Mouse (Mus musculus): ENCODE results near the gene Casc3.
"Not testable (repeated sequence)": the region's sequence is repeated elsewhere in the genome, so short reads cannot be mapped to it uniquely, and the experiment has no call there.

Casc3 gene

DNA sequence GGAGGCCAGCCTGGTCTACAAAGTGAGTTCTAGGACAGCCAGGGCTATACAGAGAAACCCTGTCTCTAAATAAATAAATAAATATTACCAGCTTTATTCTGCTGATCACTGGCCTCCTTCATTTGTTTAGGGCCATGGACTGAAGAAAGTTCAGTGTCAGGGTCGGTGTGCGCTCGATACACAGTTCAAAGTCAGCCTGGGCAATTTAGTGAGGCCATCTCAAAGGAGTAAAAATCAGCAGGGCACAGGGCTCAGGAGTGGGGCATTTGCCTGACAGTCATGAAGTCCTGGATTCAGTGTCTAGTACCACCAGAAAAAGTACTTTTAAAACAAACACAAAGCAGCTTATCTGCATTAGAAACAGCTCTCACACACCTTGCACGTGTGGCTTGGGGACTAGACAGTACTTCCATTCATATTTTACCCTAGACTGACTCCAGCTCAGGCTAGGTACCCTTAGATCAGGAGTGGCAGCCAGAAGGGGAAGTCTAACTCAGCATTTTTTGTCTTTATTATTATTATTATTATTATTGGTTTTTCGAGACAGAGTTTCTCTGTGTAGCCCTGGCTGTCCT is 14.0 kb upstream of the Casc3 start:
- DNase-seq: no peak

DNA sequence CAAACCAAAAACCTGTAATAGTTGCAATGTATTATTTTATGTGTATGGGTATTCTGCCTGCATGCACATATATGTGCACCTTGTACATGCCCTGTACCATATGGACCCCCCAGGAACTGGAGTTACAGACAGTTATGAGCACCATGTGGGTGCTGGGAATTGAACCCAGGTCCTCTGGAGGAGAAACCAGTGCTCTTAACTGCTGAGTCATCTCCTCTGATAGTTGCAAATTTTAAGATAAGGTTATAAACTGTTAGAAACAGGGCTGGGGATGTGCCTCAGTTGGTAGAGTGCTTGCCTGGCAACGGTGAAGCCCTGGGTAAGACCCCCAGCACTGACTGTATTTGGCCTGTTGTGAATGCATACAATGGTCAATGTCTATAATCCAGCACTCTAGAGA is 13.3 kb upstream of the Casc3 start:
- DNase-seq: no peak

DNA sequence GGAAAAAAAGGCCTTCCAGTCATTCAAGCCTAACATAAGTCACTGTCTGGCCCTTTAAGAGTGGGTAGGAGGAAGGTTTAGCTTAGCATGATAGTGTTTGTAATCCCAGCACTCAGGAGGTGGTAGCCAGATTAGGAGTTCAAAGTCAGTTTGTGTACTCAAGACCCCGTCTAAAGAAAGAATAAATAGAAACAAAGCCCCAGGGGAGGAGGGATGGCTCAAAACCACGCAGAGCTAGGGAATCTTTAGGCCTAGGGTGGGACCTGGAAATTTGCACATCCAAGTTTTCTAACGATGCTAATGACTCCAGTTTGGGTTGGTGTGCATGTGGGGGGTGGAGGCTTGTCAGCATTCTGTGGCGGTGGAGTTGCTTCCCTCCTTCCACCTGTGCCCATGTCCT is 12.6 kb upstream of the Casc3 start:
- no peak for DNase-seq

DNA sequence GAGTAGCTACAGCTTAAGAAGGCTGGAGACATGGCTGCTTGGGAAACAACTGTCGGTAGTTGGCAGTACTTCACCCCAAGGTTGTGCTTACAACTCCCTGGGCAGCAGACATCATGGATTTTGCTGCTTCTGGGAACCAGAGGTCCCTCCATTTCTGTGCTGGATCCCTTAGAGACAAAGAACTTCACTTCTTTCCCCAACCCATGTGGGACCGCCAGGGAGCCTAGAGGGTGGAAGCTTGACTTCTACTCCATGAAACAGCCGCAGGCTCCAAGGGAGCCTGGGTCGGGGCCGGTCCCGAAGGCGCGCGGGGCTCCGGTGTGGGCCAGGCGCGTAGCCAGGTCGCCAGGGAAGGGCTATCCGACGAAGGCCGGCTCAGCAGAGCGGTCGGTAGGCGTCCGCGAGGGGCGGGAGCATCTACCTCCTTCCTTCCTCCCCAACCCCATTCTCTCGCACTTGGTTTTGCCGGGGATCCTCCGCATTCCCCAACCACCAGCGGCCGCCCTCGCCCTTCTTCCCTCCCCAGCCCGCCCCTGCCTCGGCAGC is 10.2 kb upstream of the Casc3 start:
- DNase-seq: peak; percentile 88

DNA sequence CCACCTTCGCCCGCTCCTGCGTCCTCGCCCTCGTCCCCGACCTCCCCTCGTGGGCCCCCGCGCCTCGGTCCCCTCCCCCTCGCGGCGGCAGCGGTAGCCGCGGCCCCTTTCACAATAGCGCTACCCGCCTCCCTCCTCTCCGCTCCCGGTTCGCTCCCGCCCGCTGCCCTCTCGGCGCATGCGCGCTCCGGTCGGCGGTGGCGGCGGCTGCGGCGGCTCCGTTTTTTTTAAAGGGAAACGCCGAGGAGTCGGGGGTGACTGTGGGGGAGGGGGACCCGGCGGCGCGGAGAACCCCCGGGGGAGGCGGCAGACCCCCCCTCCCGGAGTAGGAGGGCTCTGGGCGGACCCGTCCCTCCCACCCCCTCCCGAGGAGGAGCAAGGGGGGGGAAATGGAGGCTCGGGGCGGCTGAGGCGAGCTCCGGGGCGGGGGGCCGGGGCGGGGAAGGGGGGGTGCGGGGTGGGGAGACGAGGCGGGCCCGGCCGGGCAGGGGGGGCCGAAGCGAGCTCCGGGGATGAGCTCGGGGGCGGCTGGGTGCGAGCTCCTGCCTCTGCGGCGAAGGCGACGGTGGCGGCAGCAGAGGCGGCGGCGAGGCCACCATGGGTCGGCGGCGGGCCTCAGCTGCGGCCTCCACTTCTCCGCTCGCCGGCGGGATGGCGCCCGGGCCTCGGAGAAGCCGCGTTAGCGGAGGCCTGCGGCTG is 9.5 kb upstream of the Casc3 start, which contains the start of gene Msl1:
Gene Msl1, plus strand, starts transcription at position 502 of the 699 bp plus-strand sequence.
- DNase-seq: peak; percentile 94

DNA sequence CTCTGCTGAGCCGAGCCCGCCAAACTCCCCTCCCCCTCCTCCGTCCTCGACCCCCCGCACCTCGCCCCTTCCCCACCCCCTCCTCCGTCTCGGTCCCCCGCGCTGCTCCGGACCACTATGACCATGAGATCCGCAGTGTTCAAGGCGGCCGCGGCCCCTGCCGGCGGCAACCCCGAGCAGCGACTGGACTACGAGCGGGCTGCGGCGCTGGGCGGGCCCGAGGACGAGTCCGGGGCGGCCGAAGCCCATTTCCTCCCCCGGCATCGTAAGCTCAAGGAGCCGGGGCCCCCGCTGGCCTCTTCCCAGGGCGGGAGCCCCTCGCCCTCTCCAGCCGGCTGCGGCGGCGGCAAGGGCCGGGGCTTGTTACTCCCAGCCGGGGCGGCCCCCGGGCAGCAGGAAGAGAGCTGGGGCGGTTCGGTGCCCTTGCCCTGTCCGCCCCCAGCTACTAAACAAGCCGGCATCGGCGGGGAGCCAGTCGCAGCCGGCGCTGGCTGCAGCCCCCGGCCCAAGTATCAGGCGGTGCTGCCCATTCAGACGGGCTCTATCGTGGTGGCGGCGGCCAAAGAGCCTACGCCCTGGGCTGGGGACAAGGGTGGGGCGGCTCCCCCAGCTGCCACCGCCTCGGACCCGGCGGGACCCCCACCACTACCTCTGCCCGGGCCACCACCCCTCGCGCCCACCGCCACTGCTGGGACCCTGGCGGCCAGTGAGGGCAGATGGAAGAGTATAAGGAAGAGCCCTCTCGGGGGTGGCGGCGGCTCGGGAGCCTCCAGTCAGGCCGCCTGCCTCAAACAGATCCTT is 8.8 kb upstream of the Casc3 start:
- peak; percentile 76 for DNase-seq

DNA sequence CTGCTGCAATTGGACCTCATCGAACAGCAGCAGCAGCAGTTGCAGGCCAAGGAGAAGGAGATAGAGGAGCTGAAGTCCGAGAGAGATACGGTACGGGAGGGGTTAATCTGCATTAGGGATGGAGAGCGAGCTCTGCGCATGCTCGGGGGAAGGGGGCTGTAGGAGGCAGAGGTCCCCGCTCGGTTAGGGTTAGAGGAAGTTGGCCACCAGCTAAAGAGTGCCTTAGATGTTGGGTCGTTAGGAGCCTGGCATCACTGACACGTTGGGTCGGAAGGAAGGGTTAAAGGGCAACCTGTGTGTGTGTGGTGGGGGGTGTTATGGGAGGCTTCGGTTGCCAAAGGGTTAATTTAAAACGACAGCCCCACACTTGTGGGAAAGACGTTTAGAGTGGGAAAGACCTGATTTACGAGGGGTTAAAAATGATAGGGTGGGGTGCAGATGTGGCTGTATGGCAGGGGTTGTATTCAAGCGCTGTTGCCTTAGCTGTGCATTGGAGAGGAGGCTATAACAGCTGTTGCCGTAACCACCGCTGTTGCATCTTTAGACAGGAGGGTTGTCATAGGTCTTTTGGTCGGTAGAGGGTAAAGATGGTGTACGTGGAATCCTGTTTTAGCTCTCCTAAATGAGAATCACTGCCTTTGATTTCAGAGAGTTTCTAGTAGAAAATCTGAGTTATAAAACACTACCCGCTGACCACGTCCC is 8.0 kb upstream of the Casc3 start:
- peak; percentile 84 for DNase-seq

DNA sequence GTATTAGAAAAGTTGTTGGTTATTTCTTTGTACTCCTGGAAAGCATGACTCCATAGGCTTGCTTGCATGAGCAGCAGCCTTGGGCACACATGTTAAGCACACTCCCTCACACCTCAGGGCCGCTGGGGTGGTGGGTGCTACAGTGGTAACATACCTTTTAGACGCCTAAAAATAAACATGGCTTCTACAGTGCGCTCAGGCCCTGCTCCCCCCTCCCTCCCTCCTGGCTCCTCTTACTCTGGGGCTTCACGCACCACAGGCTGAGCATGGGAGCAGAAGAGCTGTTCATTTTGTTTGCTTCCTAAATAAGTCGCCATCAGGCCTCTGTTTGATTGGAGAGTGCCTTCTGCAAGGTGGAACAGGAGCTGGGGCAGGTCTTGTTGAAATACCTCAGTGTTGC is 7.4 kb upstream of the Casc3 start:
- peak; percentile 49 for DNase-seq

DNA sequence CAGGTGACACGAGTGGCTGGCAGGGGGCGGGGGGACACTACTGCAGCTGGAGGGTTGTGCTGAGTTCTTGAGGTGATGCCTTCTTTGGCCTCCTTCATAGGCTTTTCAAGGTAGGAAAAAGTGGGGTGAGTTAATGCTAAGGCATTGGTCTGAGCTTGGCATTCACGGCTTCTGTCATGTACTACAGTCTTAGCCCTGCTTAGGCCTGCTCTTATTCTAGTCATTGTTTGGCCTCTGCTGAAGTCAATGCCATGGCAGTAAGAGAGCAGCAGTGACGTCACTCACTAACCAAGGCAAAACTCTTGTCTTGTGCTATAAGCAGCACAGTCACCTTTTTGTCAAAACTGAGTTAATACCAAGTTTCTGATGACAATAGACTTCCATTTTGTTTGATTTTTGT is 6.8 kb upstream of the Casc3 start:
- DNase-seq: no peak

DNA sequence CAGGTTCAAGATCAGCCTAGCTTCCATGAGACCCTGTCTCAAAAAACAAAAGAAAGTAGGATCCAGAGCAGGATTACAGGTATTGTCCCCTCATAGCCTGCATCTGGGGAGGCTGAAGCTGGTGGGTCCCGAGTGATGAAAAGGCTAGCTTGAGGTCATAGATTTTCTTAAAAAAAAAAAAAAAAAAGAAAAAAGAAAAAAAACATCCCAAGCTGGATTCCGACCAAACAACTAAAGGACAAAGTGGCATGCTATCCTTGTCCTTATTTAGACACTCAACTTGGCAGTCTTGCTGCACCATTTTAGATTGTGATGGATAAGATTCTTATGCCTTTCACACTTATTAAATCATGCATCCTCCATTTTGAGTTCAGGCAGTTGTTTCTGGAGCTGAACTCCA is 3.7 kb downstream of the Casc3 start:
- no peak for DNase-seq

DNA sequence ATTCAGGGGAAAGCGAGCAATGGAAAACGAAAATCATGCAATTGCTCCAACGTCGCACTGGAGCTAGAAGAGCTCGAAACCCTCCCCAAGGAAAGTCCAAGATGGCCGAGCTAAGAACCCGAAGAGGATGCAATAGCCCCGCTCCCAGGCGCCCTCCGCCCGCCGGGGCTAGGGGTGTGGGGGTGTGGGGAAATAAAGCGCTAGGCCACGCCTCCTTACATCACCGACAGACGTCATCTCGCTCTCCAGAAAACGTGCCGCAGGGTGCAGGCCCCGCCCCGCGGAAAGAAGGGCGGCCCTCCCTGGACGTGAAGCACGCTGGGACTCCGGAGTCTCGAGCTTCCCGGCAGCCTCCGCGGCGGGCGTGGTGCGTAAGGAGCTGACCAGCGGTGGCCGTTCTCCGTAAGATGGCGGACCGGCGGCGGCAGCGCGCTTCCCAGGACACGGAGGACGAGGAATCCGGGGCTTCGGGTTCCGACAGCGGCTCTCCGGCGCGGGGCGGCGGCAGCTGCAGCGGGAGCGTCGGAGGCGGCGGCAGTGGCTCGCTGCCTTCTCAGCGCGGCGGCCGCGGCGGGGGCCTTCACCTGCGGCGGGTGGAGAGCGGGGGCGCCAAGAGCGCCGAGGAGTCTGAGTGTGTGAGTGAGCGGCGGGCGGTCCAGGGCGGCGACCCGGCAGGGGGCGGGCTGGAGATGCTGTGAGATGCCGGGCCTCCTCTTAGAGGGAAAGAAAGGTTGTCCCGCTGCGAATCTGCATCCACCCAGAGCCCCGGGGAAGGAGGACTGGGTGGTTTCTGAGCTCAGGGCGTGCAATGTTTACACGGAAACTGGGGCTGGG is 5.0 kb downstream of the Casc3 start:
- DNase-seq: peak; percentile 99

DNA sequence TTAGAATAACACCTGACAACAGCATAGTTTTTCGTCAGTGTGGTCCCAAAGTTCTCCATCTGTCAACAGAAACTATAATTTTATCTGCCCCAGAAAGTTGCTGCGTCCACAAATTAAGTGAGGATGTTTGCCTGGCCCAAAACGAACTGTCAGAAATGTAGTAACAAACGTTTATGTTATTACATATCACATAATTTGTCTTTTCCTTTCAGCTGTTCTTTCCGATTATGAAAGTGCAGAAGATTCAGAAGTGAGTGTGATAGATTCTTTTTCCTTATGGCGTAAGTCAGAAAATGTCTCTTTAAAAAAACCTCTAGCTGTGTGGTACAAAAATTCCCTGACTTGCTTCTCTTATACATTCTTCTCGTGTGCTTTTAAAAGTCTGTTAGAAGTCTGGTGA is 6.0 kb downstream of the Casc3 start:
- no peak for DNase-seq

DNA sequence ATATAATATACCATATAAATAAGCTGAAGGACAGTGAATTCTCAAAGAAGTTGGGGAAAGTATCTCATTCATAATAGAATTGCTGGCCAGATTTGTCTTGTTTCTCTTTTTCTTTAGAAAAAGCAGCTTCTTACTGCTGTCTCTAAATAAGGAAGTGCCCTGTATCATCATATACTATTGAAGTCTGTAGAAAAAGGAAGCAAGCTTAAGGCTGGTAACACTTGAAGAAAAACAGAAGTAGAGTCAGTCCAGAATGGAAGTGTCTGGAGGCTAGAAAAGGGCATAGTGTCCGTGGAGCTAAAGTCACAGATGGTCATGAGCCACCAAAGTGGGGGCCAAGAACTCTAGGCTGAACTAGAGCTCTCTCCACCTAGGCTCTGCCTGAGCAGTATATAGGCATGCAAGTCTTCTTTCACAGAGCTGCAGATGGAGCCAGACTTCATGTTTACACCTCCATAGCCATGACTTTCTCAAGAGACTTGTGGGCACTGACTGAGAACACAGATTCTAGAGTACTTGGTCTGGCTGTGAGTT is 12.1 kb downstream of the Casc3 start:
- DNase-seq: no peak

DNA sequence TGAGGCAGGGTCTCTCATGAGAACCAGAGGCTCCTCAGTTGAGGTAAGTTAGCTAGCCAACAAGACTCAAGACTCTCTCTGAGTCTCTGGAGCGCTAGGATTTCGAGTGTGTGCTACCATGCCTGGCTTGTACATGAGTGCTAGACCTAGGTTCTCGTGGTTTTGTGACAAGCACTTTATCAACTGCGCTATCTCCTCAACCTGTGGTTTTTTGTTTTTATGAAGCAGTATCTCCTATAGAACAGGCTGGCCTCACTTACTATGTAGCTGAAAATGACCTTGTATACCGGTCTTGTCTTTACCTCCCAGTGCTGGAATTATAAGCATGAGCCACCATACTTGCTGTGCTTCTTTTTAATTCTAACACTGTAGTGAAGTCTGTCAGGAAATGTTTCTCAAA is 16.3 kb downstream of the Casc3 start:
- no peak for DNase-seq

DNA sequence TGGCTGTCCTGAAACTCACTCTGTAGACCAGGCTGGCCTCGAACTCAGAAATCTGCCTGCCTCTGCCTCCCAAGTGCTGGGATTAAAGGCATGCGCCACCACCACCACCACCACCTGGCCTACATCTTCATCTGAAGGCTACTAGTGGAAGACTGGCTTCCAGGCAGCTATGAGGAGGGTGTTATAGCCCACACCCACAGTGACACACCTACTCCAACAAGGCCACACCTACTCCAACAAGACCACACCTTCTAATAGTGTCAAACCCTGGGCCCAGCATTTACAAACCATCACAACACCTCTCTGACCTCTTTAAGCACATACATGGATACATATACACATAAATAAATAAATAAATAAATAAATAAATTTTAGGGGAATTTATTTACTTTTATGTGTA is 21.4 kb downstream of the Casc3 start:
- not testable (repeated sequence) for DNase-seq

DNA sequence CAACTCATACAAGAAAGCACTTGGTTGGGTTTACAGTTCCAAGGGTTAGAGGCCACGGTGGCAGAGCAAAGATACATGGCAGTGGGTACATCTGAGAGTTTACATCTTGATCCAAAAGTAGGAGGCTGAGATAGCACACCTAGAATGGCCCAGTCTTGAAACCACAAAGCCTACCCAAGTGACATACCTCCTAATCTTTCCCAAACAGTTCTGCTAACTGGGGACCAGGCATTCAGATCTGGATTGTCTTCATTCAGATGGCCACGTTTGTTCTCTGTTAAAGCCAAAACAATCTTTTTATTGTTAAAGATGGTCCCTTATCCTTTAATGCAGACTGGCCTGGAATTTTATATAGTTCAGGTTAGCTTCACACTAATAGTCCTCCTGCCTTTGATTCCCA is 23.2 kb downstream of the Casc3 start:
- DNase-seq: no peak

DNA sequence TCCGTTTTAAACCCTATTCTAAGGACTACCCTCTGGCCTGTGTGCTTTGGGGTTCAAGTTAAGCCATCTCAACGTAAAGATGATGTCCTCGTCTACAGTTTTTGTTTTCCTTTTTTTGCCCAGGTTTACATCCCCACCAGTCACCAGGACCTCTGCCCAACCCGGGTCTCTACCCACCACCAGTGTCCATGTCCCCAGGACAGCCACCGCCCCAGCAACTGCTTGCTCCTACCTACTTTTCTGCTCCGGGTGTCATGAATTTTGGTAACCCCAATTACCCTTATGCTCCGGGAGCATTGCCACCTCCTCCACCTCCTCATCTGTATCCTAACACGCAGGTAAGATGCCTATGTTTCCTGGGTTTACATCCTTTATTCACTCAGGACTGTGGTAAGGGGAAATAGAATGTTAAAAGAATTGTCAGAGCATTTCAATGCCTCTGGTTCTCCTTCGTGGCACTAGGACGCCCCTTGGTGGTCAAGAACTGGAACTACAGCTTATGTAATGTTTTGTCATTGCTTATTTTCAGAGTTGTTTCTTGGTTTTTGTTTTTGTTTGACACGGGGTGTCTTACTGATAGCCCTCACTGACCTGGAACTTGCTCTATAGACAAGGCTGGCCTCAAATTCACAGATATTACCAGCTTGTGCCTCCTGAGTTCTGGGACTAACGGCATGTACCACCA is 24.5 kb downstream of the Casc3 start:
- DNase-seq: peak; percentile 53

DNA sequence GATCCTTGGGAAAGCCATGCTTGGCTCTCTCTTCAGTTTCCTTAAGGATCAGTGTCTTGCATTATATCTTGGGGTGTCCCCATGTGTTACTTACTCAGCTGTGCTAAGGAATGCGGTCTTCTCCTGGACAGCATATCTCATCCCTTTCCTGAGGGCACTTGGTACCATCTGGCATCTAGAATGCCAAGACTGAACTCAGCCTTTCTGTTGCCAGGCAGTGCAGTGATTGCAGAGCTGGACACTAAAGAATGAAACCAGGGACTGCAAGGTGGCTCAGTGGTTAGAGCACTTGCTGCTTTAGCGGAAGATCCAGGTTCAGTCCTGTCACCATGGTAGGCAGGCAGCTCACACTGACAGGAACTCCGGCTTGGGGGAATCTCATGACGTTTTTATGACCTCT is 25.2 kb downstream of the Casc3 start:
- no peak for DNase-seq

DNA sequence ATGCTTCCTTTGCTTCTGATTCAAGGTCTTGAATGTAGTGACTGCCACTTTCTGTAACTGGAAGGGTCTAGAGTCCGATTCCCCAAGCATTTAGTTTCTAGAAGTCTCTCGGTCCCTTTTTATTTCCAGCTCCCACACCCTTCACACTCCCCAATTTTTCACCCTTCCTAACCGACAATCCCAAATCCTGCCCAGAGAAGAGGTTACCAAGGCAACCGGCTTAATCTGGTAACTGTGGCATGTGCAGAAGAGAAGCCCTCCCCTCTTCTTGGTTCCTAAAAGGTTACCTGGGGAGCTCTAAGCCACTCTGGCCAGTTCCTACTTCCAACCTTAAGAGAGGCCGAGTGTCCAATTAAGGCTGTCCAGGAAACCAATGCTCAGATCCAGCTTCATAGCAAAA is 30.6 kb downstream of the Casc3 start:
- DNase-seq: no peak

DNA sequence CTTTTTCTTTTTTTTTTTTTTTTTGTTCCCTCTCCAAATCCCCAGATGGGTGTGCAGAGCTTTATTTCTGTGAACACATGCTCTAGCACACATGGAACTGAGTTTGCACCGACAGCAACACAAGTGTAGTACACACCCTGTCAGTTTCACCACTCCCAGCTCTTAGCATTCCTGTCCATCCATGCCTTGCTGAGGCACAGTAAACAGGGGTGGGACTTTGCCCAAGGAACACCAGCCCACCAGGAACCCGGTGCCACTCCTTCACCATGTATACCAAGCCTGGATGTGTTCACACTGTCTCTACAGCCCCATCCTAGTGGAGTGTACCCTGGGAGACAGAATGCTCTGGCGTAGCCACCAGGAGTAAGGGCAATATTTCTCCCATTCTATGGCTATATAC is 31.0 kb downstream of the Casc3 start:
- no peak for DNase-seq

DNA sequence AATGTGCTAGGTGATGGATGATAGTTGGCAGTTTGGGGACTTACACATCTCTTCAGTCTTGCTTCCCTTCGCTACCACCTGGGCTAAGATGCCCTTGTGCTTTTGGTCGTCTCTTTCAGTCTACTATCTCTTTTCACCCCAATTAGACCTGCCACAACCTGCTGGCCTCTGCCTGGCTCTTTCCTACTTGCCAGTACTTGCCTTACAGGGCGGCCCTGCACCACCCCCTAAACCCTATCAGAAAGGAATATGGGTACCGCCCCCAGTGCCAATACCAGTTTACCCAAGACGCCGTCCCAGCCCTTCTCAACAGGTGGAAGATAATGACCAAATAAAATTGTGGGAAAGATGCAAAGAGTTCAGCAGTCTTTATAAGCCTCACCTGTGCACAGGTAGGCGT is 31.4 kb downstream of the Casc3 start:
- peak; percentile 18 for DNase-seq
